Mouse (Mus musculus) lung, embryonic 15.5 days (tissue): ENCODE results near the gene Tiam1. TPM values are rescaled to one million over a fixed set of nuclear protein-coding genes. Genes with fewer than 3 reads are reported as not detected.

ENCODE experiments used
- ATAC-seq: fragments of 200-750 bp; cut with Nextera tagmentation; 2 replicates; pipeline ENCODE4 v1.8.0; 2017; ENCODE audit warnings: moderate number of reproducible peaks, borderline replicate concordance; ENCODE audit not compliant: low FRiP score, low TSS enrichment; ENCODE audit errors: extremely low read depth
- H3K27ac ChIP-seq: fragments of 300-500 bp; sonication (generic); 2 replicates; pipeline ENCODE4 v1.5.1; 2015; ENCODE audit warnings: moderate library complexity, mild to moderate bottlenecking, inconsistent platforms
- H3K27me3 ChIP-seq: fragments of 300-500 bp; sonication (generic); 2 replicates; pipeline ENCODE4 v1.6.1; 2015; ENCODE audit warnings: inconsistent platforms
- H3K36me3 ChIP-seq: fragments of 300-500 bp; sonication (generic); 2 replicates; pipeline ENCODE4 v1.6.1; 2015; ENCODE audit warnings: inconsistent platforms
- H3K4me1 ChIP-seq: fragments of 300-500 bp; sonication (generic); 2 replicates; pipeline ENCODE4 v1.6.1; 2015; ENCODE audit warnings: inconsistent platforms
- H3K4me2 ChIP-seq: fragments of 300-500 bp; sonication (generic); 2 replicates; pipeline ENCODE4 v1.6.1; 2015; ENCODE audit warnings: inconsistent platforms, mild to moderate bottlenecking, moderate library complexity
- H3K4me3 ChIP-seq: fragments of 300-500 bp; sonication (generic); 2 replicates; pipeline ENCODE4 v1.5.1; 2015; ENCODE audit warnings: mild to moderate bottlenecking, inconsistent platforms
- H3K9ac ChIP-seq: fragments of 300-500 bp; sonication (generic); 2 replicates; pipeline ENCODE4 v1.6.1; 2015; ENCODE audit warnings: inconsistent platforms
- H3K9me3 ChIP-seq: fragments of 300-500 bp; sonication (generic); 2 replicates; pipeline ENCODE4 v1.6.1; 2016; ENCODE audit warnings: inconsistent platforms
- WGBS: fragments of 180-500 bp; shearing (Covaris S2); methylation state at CpG from one replicate; pipeline ENCODE4 v1.1.7; 2015; 5-methylcytosine and 5-hydroxymethylcytosine counted together
- polyA plus RNA-seq: library from polyadenylated mRNA; unstranded; fragments of >200 nt; fragmentation: Nextera tagmentation; extraction: Ambion mirVana; gene quantifications from 2 replicates; pipeline ENCODE4 v1.2.1, GENCODE M21; 2015

The Tiam1 gene
- polyA plus RNA-seq, 1 experiment from 2014 or later, result 10.8 TPM

- H3K4me2 ChIP-seq, result no peak overlapping the region
- H3K9me3 ChIP-seq, result no peaks in the 10 kb centered on the region
- no peaks in the 10 kb centered on the region for H3K27me3 ChIP-seq
- 60% methylated on average over 7 of the region's 7 CpGs for whole genome bisulfite sequencing
- H3K27ac ChIP-seq, result no peak overlapping the region
- H3K9ac ChIP-seq, result no peak overlapping the region
- 0 out of 2 replicates have a peak, but pooled peaks cover 4% of the 10 kb centered on the region for H3K4me1 ChIP-seq
- no peak for ATAC-seq
- H3K4me3 ChIP-seq, result no peak overlapping the region
- H3K36me3 ChIP-seq, result no peaks in the 10 kb centered on the region
Observed at GRCm38 (mm10) chr16:90102596-90102995, 41.0 kb downstream of the Tiam1 start.

DNA sequence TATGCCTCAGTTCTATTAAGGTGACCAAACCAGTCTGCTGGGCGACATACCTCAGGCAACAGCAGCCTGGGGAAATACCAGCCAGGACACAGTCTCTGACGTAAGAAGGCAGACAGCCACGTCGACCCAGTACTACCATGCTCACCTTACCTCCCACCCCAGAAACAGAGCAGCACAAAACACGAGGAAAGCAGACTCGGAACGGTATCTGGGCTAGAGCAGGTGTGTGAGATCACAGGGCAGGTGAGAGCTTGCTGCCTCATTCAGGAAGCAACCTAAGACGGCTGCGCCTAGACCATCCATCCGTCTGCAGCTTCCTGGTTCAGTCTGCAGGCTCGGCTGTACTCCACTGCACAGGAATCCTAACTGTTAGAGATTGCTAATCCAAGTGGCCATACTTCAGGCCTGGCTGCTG, 45.4 kb downstream of the Tiam1 start:
- ATAC-seq, result peak; percentile 43
- H3K4me2 ChIP-seq, result no peak overlapping the region; the same call in 1 of the 2 replicates

GRCm38 (mm10) chr16:90097769-90098168, 45.8 kb downstream of the Tiam1 start:
- H3K9me3 ChIP-seq, result no peaks in the 10 kb centered on the region
- no peak for ATAC-seq
- no peak overlapping the region for H3K4me3 ChIP-seq
- peaks cover 5% of the 10 kb centered on the region; the same call in 1 of the 2 replicates for H3K27me3 ChIP-seq
- H3K27ac ChIP-seq, result no peak overlapping the region
- no peaks in the 10 kb centered on the region for H3K36me3 ChIP-seq
- peaks cover 19% of the 10 kb centered on the region for H3K4me1 ChIP-seq
- H3K4me2 ChIP-seq, result no peak overlapping the region
- H3K9ac ChIP-seq, result no peak overlapping the region
- WGBS, result 87% methylated on average over 3 of the region's 3 CpGs

More for the DNA sequence above, 45.4 kb downstream of the Tiam1 start:
- no peaks in the 10 kb centered on the region for H3K9me3 ChIP-seq
- H3K27ac ChIP-seq, result no peak overlapping the region
- H3K4me1 ChIP-seq, result peaks cover 16% of the 10 kb centered on the region
- WGBS, result 56% methylated on average over 11 of the region's 11 CpGs
- no peak overlapping the region for H3K4me3 ChIP-seq
- peaks cover 5% of the 10 kb centered on the region; the same call in 1 of the 2 replicates for H3K27me3 ChIP-seq
- no peak overlapping the region for H3K9ac ChIP-seq
- no peaks in the 10 kb centered on the region for H3K36me3 ChIP-seq

DNA sequence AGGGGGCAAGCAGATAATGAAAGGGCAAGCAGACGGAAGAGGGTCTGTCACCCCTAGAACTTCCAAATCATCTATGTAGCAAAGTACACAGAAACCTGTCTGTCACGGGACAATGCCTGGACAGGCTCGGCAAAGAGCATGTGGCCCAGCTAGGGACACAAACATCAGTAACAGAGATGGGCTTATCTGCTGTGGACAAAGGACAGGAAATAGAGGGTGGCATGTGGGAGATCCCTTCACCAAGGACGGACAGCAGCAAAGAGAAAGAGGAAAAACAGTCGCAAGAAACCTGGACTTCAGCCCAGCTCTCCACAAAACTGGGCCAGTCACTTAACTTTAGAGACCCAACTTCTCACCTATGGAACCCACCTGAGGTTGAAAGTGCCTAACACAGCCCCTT, 47.6 kb downstream of the Tiam1 start:
- Histone ChIP-seq H3K4me2 (no peak overlapping the region), H3K27ac (no peak overlapping the region), H3K9ac (no peak overlapping the region), H3K4me3 (no peak overlapping the region), H3K27me3 (peaks cover 5% of the 10 kb centered on the region; the same call in 1 of the 2 replicates), H3K9me3 (no peaks in the 10 kb centered on the region), H3K36me3 (no peaks in the 10 kb centered on the region), H3K4me1 (peaks cover 23% of the 10 kb centered on the region)
- 52% methylated on average over 5 of the region's 5 CpGs for WGBS
- no peak for ATAC-seq

DNA sequence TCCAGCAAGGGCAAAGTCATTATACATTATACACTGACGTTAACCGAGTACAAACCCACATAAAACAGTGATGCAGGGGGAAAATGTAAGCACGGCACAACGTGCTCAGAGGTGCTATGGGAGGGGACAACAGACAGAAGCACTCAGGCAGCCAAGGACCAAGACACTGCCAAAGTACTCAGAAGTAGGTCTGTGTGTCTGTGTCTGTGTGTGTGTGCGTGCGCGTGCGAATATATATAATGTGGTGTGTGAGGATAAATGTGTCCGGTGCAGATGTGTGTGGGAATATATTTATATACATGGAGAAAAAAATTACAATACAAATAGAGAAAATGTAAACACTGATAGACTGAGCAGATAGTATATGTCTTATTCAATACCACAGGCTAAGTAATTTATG, 50.6 kb downstream of the Tiam1 start:
- no peak overlapping the region for H3K4me3 ChIP-seq
- H3K4me2 ChIP-seq, result no peak overlapping the region
- 46% methylated on average over 9 of the region's 9 CpGs for WGBS
- no peak overlapping the region for H3K9ac ChIP-seq
- ATAC-seq, result peak; percentile 63; the same call in 1 of the 2 replicates
- H3K36me3 ChIP-seq, result no peaks in the 10 kb centered on the region
- no peaks in the 10 kb centered on the region for H3K9me3 ChIP-seq
- H3K27me3 ChIP-seq, result peaks cover 5% of the 10 kb centered on the region; the same call in 1 of the 2 replicates
- H3K4me1 ChIP-seq, result peaks cover 19% of the 10 kb centered on the region
- no peak overlapping the region for H3K27ac ChIP-seq

GRCm38 (mm10) chr16:90091906-90092305, 51.7 kb downstream of the Tiam1 start:
- no peak for ATAC-seq
- WGBS, result 62% methylated on average over 1 of the region's 1 CpGs
- no peak overlapping the region for H3K9ac ChIP-seq

GRCm38 (mm10) chr16:90091112-90091720, 52.4 kb downstream of the Tiam1 start:
- Histone ChIP-seq H3K27me3 (peaks cover 5% of the 10 kb centered on the region; the same call in 1 of the 2 replicates), H3K4me3 (no peak overlapping the region), H3K9me3 (no peaks in the 10 kb centered on the region), H3K4me1 (peaks cover 19% of the 10 kb centered on the region), H3K9ac (no peak overlapping the region), H3K36me3 (no peaks in the 10 kb centered on the region), H3K4me2 (no peak overlapping the region), H3K27ac (no peak overlapping the region)
- ATAC-seq, result no peak
- WGBS, result 34% methylated on average over 11 of the region's 11 CpGs

More at GRCm38 (mm10) chr16:90091906-90092305, 51.7 kb downstream of the Tiam1 start:
- H3K27me3 ChIP-seq, result peaks cover 5% of the 10 kb centered on the region; the same call in 1 of the 2 replicates
- no peaks in the 10 kb centered on the region for H3K36me3 ChIP-seq
- no peak overlapping the region for H3K4me2 ChIP-seq
- no peak overlapping the region for H3K27ac ChIP-seq
- peaks cover 19% of the 10 kb centered on the region for H3K4me1 ChIP-seq
- H3K4me3 ChIP-seq, result no peak overlapping the region
- H3K9me3 ChIP-seq, result no peaks in the 10 kb centered on the region

DNA sequence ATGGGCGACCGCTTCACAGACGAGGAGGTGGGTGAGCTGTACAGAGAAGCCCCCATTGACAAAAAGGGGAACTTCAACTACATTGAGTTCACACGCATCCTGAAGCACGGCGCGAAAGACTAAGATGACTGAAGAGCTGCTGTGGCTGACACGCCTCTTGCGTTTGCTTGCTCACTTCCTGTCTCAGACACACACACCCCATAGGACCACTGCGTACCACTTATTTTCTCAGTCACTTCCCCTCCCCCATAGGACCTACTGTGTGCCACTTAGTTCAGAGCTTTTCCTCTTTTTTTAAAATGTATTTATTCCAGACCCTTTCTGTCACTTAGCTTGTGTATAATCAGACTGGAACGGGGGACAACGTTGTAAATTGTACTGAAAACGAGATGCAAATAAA, 53.2 kb downstream of the Tiam1 start:
- Histone ChIP-seq H3K27me3 (no peaks in the 10 kb centered on the region; the same call in 1 of the 2 replicates), H3K4me1 (peaks cover 19% of the 10 kb centered on the region), H3K4me3 (no peak overlapping the region), H3K9ac (no peak overlapping the region), H3K27ac (no peak overlapping the region), H3K4me2 (no peak overlapping the region), H3K36me3 (no peaks in the 10 kb centered on the region), H3K9me3 (no peaks in the 10 kb centered on the region)
- WGBS, result 85% methylated on average over 13 of the region's 13 CpGs
- ATAC-seq, result no peak

- H3K4me3 ChIP-seq, result no peak overlapping the region
- no peaks in the 10 kb centered on the region for H3K9me3 ChIP-seq
- H3K9ac ChIP-seq, result no peak overlapping the region
- H3K36me3 ChIP-seq, result no peaks in the 10 kb centered on the region
- H3K27me3 ChIP-seq, result no peaks in the 10 kb centered on the region
- H3K4me1 ChIP-seq, result 0 out of 2 replicates have a peak, but pooled peaks cover 4% of the 10 kb centered on the region
- H3K4me2 ChIP-seq, result no peak overlapping the region
- no peak overlapping the region for H3K27ac ChIP-seq
- WGBS, result 85% methylated on average over 5 of the region's 5 CpGs
- no peak for ATAC-seq
Observed at GRCm38 (mm10) chr16:90087256-90087655, 56.3 kb downstream of the Tiam1 start.

DNA sequence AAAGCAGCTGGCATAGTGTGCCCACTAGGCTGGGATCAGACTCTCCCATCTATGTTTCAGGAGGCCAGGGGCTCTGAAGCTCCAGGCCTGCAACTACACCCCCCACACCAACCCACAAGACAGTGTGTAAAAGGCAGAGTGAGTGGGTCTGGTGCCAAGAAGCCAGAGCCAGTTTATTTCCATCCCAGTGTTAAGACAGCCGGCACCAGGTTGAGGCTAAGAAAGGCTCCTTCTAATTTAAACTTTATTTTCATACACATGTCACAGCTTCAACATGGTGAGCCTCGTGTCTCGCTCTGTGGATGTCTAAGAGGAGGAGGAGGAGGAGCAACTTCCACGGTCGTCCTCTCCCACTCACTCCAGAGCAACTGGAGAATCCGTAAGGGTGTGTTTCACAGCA, 57.5 kb downstream of the Tiam1 start:
- Histone ChIP-seq H3K4me3 (no peak overlapping the region), H3K9ac (no peak overlapping the region), H3K27ac (no peak overlapping the region), H3K4me2 (no peak overlapping the region), H3K27me3 (no peaks in the 10 kb centered on the region; the same call in 1 of the 2 replicates), H3K9me3 (no peaks in the 10 kb centered on the region), H3K4me1 (0 out of 2 replicates have a peak, but pooled peaks cover 4% of the 10 kb centered on the region), H3K36me3 (no peaks in the 10 kb centered on the region)
- ATAC-seq, result no peak
- 63% methylated on average over 6 of the region's 6 CpGs for WGBS

GRCm38 (mm10) chr16:90085580-90085979, 58.0 kb downstream of the Tiam1 start:
- ATAC-seq, result no peak
- H3K4me2 ChIP-seq, result no peak overlapping the region
- no peak overlapping the region for H3K9ac ChIP-seq
- H3K27ac ChIP-seq, result no peak overlapping the region
- H3K36me3 ChIP-seq, result no peaks in the 10 kb centered on the region
- WGBS, result 66% methylated on average over 14 of the region's 14 CpGs
- H3K27me3 ChIP-seq, result no peaks in the 10 kb centered on the region; the same call in 1 of the 2 replicates
- H3K4me3 ChIP-seq, result no peak overlapping the region
- 0 out of 2 replicates have a peak, but pooled peaks cover 4% of the 10 kb centered on the region for H3K4me1 ChIP-seq
- H3K9me3 ChIP-seq, result no peaks in the 10 kb centered on the region

- no peak overlapping the region for H3K4me2 ChIP-seq
- no peak overlapping the region for H3K9ac ChIP-seq
- H3K4me3 ChIP-seq, result no peak overlapping the region
- 59% methylated on average over 1 of the region's 1 CpGs for whole genome bisulfite sequencing
- H3K27ac ChIP-seq, result no peak overlapping the region
- H3K9me3 ChIP-seq, result no peaks in the 10 kb centered on the region
- H3K4me1 ChIP-seq, result 0 out of 2 replicates have a peak, but pooled peaks cover 4% of the 10 kb centered on the region
- no peaks in the 10 kb centered on the region; the same call in 1 of the 2 replicates for H3K27me3 ChIP-seq
- no peaks in the 10 kb centered on the region for H3K36me3 ChIP-seq
- ATAC-seq, result no peak
Observed at GRCm38 (mm10) chr16:90081125-90081524, 62.4 kb downstream of the Tiam1 start.
